Mouse (Mus musculus): Measurements from ENCODE around the gene Pwwp2b.

Pwwp2b gene

DNA sequence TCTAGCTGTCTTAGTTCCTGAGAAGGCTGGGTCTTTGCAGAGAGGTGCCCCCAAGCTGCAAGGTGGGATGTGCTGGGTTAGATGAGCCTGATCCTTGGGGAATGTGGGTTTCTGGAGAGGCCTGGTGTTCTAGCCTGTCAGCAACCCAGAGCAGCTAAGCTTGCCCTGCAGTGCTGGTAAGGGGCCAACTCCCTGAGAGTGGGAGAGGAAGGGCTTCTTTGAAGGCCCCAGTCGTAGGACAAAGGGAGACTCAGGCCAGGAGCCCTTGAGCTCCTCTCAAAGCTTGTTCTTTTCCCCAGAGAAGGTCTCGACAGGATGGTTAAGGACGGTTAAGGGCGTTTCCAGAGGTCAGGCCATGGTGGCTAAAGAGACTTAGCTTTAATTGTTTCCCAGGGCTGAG, 16.1 kb downstream of the Pwwp2b start:
- no peak for DNase-seq (ENCODE audit: low spot score)

DNA sequence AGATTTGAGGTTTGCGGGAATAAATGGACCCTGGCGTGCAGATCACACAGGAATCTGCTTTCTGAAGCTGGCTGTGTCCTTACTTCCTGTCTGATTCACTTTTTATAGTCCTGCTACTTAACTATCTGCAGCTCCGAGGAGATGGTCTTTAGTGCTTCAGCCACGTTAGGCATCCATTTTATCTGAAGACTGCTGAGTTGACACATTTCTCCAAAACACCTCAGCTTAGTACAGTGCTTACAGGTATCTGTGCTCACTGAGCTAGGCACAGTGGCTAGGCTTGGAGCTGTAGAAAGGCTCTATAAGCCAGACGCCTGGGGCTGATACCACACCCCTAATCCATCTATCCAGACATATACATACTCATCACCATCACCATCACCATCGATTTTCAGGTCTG, 17.4 kb downstream of the Pwwp2b start:
- DNase-seq (ENCODE audit: low spot score): no peak

DNA sequence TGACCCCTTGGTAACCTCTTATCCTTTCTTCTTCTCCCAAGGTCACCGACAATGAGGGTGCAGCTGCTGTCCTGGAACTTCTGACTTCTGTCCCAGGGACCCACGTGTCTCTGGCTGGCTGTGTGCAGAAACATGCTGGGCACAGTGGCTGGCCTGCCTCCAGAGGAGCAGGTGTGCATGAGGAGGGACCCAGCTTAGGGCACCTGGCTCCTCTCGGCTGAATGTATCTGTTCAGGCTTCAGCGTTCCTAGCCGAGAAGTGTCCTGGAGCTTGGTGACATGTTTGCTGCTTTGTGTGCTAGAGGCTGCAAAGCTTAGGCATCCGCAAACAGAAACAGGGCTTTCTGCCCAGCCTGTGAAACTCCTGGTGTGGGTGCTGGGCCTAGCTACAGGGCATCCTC, 18.1 kb downstream of the Pwwp2b start:
- DNase-seq (ENCODE audit: low spot score): no peak

DNA sequence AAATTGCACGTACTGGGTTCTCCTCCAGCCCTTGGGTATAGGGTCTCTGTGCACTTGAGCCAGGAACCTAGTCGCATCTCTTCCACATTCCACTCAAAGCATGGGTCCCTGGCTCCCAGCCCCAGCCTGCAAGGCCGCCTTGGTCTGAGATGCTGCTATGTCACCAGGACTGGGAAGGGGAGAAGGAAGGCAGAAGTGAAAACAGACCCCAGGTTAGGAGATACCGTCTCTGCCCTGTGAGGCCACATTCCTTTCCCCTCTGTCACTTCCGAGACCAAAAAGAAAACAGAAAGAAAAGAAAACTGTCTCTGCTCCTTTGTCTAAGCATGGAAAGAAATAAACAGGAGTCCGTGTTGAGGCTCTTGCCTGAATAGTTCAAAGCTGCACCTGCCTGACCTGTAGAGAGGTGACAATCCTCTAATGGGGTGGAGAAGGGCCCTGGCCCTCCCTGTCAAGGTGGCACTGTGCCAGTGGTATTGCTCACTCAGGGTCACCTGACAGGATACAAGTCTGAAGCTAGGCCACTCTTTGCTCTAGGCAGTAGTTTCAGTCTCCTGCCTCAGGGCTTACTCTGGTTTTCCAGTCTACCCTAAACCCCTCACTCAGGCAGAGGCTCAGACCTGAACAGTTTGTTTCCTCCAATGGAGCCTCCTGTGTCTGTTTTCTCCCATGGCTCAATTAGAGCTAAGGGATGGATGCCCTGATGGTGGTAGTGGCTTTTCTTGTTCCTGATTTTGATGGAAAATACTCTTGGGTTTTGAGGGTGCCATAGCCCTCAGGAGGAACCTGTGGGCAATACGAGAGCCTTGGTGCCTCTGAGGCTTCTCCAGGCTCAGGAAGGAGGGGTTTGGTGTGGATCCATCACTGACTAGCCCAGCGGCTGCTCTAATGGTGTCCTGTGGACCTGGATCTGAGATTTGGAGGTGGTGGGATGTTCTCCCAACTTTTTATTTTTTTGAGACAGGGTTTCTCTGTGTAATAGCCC, 18.9 kb downstream of the Pwwp2b start:
- no peak for DNase-seq (ENCODE audit: low spot score)

DNA sequence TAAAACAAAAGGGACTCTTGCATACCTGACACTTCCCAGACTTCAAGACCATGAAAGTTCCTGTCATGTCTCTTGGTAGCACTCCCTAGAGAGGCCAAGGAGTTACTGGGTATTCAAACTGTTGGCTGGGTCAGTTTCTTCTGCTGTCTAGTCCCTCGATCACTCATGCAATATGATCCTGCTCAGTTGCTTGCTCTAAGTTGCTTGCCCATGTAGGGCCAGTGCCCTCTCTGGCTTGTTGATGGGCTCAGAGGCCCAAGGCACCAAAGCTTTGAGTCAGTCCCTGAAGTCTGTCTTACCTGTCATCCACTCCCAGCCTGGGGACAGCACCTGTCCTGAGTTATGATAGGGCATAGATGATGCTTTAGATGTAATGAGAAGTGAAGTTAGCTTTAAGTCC, 22.5 kb downstream of the Pwwp2b start:
- no peak for DNase-seq (ENCODE audit: low spot score)

DNA sequence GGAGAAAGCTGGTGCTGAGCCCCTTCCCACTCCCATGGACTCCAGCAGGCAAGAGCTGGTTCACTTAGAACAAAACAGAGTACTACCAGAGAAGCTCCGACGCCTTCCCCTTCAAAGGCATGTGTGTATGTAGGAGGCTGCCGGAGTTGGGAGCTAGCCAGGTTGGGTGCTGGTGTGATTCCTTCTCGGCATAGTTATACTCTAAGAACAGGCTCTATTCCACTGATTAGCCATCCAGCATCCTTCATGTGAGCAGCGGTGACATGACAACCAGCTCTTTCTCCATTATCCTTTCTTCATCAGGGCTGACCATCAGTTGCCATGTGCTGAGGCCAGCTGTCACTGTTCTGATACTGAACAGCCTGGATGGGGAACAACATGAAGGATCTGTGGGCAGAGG, 23.6 kb downstream of the Pwwp2b start:
- DNase-seq (ENCODE audit: low spot score): no peak

DNA sequence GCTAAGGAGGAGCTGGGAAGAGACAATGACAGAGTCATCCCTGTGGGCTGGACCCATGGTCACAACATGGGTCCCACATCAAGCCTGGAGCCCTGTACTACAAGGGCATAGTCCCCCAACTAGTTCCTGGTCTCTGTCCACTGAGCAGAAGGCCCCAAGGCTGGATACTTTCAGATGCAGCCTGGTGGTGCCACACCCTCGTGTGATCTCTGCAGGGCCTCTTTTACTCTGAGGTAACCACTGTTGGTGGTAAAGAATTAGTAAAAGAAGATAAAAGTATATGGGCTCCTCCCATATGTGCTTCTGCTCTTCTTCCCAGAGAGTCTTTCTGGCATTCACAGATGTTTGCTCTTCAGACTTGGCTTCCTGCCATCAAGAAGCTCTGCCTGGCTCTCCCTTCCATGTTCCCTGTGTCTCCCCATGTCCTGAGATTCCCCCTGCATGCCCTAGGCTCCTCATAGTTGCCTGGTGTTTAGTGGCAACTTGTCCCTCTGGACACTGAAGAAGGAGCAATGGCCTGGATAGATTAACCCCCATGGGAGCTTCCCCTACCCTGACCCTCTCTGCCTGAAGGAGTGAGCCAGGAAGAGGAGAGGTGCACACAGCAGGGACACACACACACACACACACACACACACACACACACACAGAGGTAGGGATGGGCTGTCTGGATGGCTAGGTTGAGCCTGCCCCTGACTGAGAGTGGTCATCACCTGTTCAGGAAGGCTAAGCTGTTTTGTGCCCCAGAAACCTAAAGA, 24.5 kb downstream of the Pwwp2b start:
- no peak for DNase-seq (ENCODE audit: low spot score)

DNA sequence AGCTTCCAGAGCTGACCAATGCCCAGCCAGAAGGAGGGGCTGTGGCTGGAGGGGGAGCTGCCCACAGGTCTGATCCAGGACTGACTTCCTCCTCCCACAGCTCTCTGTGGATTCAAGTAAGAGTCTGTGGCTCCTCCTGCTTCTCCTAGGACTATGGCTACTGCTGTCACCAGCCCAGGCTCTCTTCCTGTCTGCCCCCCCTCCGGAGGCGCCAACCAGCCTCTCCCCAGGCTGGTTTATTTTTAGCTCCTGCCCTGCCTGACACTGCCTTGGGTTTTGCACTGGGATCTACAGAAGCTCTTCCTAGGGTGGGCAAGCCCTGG, 25.1 kb downstream of the Pwwp2b start:
- DNase-seq (ENCODE audit: low spot score): no peak

DNA sequence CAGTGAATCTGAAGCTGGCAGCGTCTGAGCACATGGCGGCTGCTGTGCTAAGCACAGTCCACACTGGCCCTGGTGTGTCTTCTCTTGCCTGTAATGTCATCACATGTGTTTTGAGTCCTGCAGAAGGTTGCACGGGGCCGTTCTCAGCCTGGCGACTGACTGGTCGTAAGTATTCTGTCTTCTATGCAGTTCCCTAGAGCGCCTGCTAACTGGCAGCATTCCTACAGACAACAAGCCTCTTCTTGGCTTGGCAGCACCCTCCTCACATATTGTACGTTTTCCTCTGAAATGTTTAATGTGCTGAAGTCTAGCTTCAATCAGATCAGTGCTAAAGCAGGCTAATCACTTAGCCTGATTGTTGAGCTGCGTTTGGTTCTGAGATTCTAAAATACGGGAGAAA, 27.3 kb downstream of the Pwwp2b start:
- no peak for DNase-seq (ENCODE audit: low spot score)

DNA sequence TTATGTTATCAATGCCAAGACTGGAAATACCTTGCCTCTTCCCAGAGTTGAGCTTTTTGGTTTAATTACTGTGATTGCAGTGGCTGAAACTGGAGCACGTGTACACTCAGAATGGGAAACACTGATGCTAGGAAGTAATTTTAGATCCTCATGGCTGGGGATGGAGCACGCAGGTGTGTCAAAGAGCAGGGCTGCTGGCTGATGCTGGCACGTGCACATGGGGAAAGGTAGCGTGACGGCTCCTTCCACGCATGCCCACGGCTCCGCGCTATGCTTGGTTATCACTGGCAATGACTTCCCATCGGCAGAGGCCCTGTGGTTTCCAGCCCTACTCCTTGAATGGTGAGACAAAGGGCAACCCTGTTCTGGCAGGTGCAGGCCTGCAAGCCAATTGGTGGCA, 27.9 kb downstream of the Pwwp2b start:
- DNase-seq (ENCODE audit: low spot score): no peak

DNA sequence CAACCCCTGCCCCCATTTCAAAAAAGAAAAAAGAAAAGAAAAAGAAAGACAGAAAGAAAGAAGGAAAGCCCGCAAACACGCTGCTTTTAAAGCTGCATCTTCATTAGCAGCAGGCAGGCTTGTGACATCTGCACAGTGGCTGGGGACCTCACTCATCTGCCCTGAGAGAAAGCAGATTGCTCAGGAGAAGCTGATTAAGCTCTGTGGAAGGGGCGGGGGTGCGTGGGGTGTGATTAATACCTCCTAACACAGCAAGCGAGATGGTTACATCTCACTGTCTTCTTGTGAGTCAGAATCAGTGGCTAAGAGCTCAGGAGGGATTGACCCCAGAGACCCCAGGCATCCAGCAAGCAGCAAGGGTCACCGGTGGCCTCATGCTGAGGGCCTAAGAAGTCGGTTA, 29.3 kb downstream of the Pwwp2b start:
- no peak for DNase-seq (ENCODE audit: low spot score)

DNA sequence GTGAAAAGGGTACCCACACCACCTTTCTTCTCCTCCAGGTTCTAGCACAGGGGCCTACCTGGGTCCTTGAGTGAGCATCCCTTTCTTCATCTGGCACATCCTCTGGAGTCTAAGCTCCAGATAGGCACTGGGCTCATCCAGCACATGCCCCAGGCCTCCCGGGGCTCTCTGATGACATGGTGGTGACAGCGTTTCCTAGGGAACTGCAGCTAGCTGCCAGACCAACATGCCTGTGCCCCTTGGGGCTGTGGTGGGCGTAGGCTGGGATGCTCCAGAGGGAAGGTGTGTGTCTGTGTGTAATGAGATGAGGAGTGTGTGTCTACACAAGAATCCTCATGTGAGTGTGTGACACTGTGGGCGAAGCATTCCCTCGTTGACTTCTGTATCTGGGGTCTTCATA, 31.3 kb downstream of the Pwwp2b start:
- DNase-seq (ENCODE audit: low spot score): no peak

DNA sequence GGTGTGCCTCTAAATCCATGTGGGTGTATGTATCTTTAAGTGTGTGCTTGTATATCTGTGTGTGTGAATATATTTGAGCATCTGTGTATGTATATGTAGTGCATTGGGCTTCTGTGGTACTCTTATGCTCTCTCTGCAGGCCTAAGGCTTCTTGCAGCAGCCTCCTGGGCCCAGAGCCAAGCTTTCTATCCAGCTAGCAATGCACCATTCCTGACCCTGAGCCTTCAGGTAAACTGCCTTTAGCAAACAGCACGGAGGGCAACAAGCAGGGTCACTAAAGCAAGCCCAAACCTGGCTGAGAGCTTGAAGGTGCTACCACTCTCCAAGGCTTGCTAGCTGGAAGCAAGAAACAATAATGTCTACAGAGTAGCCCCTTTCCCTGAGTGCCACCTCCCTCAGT, 31.8 kb downstream of the Pwwp2b start:
- no peak for DNase-seq (ENCODE audit: low spot score)

DNA sequence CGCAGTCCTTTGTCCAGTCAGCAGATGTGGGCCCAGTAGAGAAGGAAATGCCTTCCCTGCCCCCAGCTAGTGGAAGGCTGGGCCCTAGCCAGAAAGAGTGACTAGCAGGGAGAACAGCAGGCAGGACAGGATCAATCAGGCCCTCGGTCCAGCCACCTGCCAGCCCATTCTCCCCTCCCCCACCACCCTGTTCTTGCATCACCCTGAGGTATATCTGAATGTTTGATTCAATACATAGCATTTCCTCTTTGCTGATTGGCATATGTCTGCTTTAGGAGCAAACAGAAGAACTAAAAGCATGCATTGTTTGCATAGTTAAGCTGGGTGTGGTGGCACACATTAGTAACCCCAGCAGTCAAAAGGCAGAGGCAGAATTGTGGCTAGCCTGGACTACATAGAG, 32.9 kb downstream of the Pwwp2b start:
- DNase-seq (ENCODE audit: low spot score): no peak

DNA sequence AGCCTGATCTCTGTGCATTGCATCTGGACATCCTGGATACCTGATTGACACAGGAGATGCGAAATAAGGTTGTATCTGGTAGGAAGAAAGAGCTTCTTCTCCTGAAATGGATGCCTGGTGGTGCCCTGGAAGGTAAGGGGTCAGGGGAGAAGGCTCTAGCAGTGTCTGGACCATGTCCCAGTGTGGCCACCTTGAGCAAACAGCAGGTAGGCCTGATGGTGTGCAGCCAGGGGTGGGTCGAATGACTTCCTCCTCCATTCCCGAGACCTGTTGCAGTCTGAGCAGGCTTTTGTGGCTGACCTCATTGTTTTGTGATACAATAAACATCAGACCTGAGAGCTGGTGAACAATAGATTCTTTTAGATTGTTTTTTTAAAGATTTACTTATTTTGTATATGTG, 33.8 kb downstream of the Pwwp2b start:
- DNase-seq (ENCODE audit: low spot score): no peak

DNA sequence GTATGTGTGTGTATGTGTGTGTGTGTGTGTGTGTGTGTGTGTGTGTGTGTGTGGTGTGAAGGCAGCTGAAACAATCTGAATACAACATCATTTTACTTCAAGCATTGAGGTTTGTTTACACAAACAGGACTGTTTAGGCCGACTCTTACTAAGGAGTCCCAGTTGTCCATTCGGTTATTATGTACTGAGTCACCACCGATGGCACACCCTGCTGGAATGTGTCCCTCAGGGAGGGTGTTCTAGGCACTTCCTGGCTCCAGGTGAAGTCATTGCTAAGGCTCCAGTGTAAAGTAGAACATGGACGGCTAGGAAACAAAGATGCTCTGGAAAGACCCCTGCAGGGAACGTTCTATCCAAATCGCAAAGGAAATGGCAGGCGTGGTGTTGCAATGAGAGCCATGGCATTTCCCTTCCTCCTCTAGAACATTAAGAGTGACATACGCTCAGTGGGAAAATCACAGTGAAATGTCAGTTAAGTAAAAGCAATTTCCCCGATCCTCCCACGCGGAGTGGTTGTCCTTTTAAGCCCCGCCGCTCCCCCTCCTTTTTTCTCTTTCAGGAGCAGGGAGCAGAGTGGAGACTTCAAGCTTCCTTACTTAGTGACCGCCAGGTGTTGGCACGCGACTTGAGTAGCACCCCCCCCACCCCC, 37.1 kb downstream of the Pwwp2b start:
- no peak for DNase-seq (ENCODE audit: low spot score)

DNA sequence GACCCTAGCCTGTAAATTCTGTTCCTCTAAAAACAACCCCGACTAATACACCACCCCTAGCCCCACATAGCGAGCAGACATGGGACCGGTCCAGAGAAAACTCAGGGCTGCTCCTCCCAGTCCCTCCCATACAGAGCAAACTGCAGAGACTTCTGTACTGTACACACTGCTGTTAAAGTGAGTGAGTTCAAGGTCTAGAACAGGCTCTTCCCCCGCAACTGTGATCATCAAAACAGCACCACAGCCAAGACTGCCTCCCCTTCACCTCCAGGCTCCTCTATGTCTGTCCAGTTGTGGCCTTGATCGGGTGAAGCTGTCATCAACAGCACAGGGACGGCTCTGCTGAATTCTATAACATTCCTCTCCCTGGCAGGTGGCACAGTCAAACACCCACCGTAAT, 40.3 kb downstream of the Pwwp2b start:
- DNase-seq (ENCODE audit: low spot score): no peak

DNA sequence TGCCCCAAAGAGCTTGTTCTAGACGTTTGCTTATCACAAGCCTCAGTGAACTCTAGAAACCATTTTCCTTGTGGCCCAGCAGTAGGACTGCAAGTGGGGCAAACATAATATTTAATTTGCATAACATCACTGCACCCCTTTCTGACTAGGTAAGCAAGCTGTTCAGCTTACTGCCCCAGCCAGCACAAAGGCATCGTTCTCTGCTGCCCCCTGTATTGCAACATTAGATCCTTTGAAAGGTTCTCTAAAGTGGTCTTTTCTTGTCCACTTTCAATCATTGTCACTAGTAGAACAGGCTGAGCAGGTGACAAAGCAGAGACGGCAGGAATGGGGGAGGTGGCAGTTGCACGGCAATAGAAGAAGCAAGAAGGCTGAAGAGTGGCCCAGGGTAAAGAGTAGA, 45.1 kb downstream of the Pwwp2b start:
- no peak for DNase-seq (ENCODE audit: low spot score)

DNA sequence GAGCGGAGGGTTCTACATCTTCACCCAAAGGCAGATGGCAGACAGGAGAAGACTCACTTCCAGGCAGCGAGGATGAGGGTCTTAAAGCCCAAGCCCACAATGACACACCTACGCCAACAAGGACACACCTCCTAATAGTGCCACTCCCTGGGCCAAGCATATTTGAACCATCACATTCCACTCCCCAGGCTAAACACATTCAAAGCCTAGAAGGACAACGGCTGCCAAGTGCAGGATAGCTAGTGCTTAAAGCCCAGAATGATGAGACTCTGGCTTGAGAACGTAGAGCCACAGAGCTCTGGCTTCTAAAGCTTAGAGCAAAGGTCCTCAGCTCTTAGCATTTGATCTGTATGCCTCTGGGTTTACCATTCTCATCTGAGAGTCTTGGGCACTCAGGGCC, 45.8 kb downstream of the Pwwp2b start:
- DNase-seq (ENCODE audit: low spot score): no peak

DNA sequence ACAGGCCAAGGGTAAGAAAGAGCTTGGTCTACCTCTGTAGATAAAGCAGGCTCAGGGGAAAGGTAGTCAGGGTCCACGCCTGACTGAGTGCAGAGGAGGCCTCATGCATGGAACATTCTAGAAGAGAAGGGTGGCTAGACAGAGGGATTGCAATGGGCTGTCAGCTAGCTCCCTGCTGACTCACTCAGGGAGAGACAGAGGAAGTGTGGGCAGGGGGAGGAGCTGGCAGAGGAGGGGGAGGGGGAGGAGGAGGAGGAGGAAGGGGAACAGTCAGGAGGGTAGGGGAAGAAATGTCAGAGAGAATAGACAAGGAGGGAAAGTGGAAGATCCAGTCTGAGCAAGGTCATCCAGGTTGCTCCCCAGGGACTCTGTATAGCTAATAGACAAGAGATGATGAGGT, 47.4 kb downstream of the Pwwp2b start:
- no peak for DNase-seq (ENCODE audit: low spot score)

DNA sequence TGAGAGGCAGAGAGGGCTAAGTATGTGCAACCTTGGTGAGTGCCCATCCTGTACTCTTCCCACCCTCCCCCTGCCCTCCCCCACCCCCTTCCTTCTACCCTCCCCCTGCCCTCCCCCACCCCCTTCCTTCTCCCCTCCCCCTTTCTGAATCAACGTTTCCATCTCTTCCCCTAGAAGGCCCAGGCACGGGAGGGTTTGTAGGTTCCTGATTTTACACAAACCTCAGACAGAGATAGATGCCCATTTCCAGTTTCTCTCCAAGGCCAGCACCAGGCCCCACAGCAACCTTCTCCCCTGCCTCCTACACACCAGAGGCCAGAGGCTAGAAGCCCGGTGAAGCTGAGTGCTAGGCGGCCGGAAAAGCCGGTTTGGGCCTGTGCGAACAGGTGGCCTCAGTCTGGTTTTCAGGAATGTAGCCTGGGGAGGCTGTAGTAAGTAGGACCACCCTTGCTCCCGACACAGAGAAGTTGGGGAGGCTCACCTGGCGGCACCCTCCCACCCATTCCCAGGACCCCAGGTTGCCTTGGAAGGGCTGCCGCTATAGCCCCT, 48.3 kb downstream of the Pwwp2b start:
- no peak for DNase-seq (ENCODE audit: low spot score)

DNA sequence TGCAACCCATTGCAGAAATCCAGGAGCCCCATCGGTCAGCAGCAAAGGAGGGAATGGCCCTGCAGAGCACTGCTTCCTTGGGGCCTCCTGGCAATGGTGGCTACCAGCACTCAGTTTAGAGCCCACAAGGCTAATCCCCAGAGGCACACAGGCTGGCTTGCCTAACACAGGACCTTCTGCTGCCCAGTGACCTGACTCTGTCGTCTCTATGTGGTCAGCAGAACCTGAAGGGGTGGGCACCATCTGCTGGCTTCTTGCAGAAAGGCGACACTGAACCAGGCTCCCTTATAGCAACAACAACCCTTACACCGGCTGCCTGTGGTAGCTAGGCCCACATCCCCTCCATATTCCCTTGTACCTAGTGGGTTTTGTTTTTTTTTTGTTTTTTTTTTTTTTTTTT, 50.2 kb downstream of the Pwwp2b start:
- peak; percentile 67 for DNase-seq (ENCODE audit: low spot score)

DNA sequence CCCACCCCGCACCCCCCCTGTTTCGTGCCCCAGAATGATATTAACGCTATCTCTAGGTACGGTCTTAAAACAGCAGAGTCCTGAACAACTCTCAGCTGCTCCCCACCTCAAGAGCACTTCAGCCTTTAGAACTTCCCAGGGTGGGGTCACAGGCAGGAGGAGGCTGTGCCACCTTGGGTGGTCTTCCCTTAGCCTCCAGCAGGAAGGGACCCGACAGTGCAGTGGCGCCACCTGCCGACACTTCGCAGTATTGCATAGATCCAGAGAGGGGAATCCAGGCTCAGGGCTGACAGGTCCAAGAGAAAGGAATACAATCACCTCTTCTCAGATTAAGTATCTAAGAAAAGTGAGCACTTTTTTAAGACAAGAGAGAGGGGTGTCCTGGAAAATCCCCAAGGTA, 51.1 kb downstream of the Pwwp2b start:
- DNase-seq (ENCODE audit: low spot score): peak; percentile 91

Data from embryo, embryonic 10.5 days (tissue).